Mouse (Mus musculus): ENCODE results near the gene 1700003E16Rik. TPM values are rescaled to one million over a fixed set of nuclear protein-coding genes. Genes with fewer than 3 reads are reported as not detected.
A peak's percentile ranks its signal among the peaks of the same experiment; 100 is the strongest.

Gene 1700003E16Rik
- total RNA-seq, 2 experiments from 2014 or later: 0.26 TPM; not detected in 1

DNA sequence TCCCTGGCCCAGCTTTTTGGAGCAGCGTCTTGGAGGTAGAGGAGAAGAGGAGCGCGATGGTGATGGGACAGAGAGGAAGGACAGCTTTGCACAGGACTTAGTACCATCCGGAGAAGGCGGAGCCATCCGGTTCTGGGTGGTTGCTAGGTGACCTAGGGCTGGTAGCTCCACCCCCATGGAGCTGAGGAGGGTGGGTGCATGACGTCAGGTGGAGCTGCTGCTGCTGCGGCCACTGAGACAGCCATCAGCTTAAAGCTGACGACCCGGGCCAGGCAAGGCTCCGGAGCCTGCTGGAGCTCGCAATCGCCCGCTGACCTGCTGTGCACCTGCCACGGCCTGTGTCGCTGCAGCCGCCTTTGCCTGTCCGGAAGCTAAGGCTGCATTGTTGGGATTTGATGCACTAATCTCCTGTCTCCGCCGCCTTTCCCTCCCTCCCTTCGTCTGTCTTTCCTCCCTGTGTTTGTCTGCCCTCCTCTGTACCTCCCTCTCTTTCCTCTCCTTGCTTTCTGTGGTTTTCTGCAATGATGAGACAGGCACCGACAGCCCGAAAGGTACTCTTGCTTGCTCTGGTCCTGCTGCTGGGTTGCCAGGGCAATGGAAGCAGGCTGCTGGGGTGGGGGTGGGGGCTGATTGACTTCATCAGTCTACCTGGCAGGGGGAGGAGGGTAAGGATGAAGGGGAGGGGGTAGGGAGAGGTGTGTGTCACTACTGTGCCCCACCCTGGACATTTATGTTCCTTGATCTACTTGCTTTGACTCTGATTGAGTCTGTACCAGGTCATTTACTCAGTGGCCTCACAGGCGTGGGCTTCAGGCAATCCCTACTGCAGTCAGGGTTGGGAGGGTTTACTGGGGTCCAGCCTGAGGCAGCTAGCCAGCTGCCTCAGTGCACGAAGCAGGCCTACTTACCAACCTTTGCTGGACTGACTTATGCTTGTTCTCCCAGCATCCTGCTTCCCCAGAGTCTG, 30.0 kb downstream of the 1700003E16Rik start:
- intact Hi-C loops (cut with DNase I): no loop called here
- peak; percentile 50 to 55 for DNase-seq

DNA sequence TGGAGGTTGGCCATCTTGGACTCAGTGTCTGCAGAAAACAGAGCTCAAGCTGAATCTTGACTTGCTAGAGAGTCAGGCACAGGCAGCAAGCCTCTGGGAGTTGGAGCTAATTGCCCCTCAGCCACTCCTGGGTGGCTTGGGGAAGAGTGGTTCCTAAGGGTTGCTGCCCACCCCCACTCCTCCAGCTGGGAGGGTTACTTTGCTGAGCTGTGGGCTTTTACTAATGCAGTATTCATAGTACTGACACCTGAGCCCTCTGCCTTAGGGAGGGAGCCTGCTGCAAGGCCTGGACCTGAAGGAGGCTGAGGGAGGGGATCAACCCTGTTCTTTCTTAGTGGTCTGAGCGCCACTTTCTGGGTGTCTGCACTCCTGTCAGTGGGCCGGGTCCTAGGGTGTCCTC, 30.7 kb downstream of the 1700003E16Rik start:
- DNase-seq: no peak
- intact Hi-C loops (cut with DNase I): no loop called here

DNA sequence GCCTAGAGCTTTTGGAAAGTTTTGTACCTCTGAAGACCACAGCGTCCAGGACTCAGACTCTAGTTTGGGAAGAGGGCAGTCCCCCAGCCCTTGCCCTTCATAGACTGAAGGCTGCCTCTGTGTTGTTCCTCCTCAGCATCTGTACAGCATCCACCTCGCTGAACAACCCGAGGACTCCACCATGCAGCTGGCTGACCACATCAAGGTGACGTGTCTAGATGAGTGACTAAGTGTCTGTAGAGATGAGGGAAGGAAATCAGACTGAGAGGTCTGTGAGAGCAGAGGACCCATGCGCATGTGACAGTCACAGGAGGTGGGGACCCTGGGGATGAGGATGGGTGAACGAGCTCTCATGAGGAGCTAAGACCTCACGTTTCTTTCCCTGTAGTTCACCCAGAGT, 37.4 kb downstream of the 1700003E16Rik start:
- no peak for DNase-seq
- intact Hi-C loops (cut with DNase I): no loop called here

DNA sequence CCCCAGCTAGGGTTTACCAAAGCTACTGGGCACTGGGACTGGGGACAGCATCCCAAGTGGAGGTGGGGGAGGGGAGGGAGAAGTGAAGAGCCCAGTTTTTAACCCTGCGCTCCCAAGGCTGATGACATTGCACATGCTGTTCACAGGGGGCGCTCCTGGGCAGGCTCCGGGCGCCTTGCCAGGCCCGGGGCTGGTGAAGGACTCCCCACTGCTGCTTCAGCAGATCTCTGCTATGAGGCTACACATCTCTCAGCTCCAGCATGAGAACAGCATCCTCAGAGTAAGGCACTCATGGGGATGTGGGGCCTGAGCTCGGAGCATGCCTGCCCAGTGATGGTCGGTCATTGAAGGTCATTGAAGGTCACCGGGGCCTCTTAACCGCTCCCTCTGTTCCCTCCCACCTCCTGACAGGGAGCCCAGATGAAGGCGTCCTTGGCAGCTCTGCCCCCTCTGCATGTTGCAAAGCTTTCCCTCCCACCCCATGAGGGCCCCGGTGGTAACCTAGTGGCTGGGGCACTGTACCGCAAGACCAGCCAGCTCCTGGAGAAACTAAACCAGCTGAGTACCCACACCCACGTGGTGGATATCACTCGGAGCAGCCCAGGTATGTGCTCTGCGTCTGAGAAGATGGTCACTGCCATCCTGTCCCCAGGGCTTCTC, 41.3 kb downstream of the 1700003E16Rik start:
- intact Hi-C loops (cut with DNase I): no loop called here
- DNase-seq: peak; percentile 36 to 54

DNA sequence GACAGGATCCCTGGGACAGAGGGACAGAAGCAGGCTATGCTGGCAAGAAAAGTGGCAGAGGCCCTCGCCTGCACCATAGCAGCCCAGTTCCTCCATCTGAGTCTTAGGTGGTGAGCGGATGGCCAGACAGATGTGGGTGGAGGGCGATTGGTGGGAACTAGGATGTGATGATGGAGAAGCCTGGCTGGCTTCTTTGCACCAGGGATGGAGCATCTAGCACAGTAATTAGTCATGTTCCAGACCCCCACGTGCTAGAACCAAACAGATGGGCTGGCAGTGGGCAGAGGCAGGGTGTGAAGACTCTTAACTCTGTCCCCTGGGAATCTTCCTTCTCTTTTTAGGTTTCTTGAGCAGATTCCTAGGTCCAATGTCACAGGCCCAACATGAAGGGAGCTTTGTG, 47.1 kb downstream of the 1700003E16Rik start:
- no peak for DNase-seq
- intact Hi-C loops (cut with DNase I): no loop called here

DNA sequence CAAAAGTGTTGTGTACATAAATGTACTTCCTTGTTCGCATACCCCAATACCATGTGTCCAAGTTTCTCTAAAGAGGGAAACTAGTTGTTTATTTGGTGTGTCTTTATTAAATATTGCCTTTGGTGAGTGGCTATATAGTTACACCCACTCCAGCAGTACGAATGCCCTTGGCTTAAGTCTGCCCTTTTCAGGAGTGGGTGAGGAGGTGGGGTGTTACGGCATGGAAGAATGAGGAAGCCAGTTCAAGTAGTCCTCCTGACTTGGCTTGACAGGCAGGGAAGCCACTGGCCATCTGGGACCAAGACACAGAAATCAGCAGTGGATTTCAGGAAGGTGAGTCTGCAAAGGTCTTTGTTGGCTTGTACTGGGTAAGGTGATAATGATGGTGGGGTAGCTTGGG, 49.6 kb downstream of the 1700003E16Rik start:
- no peak for DNase-seq
- intact Hi-C loops (cut with DNase I): no loop called here

DNA sequence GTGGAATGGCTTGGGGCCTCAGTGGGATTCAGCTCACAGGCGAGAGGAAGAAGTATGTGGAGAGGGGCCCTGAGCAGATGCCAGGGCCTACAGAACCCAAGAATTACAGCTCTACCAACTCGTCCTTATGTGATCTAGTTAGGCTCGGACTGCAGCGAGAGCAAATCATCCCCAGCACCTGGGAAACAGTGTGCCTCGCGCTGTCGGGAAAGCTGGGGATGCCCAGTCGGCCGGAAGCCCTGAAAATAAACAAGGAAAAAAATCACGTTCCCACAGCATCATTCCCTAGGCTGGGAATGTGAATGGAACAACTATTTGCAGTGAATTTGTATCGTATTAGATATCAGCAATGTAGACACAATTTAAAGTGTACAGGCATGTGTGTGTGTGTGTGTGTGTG, 50.1 kb downstream of the 1700003E16Rik start:
- DNase-seq: no peak
- intact Hi-C loops (cut with DNase I): no loop called here

DNA sequence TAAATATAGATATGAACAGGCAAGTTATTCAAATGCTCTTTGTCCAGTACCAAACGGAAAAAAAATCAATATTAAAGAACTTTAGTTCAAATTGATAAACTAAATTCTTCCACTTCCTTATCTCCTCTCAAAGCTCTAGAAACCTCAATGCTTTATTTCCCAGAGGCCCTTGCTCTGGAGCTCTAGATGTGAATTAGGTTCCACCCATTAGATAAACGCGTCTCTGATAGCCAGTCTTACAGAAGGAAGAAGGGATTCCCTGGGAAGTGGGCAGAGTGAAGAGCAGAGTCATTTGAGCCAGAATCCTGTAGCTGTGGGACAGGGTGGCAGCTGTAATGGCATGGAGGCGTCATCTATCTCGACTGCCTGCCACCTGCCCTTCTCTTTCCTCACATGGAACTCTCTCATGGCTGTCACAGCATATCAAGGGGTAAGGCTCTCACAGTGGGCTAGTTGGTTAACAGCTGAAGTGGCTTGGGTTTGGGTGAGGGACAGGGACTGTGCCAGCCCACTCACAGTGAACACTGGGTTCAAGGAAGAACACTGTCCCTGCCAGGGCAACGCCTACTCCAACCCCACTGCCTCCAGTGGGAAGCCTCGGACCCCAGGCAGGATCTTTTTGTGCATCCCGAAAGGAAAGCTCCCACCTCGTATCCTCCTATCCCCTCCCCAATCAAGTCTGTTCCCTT, 51.3 kb downstream of the 1700003E16Rik start:
- intact Hi-C loops (cut with DNase I): no loop called here
- DNase-seq: no peak

DNA sequence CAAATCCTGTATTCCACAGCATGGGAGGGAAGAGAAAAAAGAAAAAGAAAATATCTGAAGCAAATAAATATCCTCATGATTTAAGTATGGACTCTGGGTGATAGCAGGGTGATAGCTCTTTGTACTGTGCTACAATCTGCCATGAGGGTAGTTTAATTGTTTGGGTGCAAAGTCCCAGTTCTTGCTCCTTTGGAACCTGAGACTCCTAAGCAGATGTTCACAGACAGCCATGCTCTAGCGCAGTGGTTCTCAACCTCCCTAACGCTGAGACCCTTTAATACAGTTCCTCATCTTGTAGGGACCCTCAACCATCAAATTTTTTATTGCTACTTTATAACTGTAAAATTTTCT, 51.8 kb downstream of the 1700003E16Rik start:
- DNase-seq: no peak
- intact Hi-C loops (cut with DNase I): no loop called here

DNA sequence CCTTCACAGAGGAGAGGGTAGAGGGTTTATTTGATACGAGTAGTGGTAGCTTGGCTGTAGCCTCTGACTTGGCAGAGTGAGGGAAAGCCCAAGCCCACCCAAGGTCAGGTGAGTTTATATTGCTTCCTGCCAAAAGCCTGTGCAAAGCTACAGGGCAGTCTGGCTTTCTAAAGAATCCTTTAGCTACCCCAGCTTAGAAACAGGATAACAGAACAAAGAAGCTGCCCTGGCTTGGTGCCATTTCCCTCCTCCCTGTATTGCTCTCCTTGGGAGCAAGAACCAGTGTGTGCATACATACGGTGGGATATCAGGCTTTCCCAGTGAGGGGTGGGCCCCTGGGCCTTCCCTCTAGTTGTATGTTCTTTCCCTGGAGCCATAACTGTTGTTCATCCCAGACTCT, 54.3 kb downstream of the 1700003E16Rik start:
- intact Hi-C loops (cut with DNase I): loop anchor here (5.0 to 10.0 kb wide), 3 partner anchors 57 to 304 kb away; no protein-coding TSS in a partner anchor
- peak in 1 of 2 experiments; percentile 28 for DNase-seq

DNA sequence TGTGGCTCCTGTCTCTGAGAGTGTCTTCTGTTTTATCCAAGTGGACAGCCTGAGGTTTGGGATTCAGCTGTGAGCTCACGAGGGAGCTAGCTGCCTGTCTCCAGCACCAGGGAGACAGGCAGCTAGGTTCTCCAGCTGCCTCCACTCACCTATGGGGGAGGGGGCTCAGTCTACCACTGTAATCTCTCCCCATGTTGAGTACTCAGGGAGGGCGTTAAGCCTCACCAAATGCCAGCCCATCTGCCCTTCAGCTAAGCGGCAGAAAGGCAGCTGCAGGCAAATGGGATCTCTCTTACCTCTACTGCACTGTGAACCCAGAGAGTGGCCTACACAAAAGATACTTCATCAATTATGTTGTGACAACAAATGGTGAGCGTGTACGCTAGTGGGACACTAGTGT, 55.3 kb downstream of the 1700003E16Rik start:
- intact Hi-C loops (cut with DNase I): loop anchor here (5.0 to 10.0 kb wide), 3 partner anchors 56 to 303 kb away; no protein-coding TSS in a partner anchor
- DNase-seq: no peak

Other genes with a start within 250 kb of the 1700003E16Rik start
- gene Sema4f, start 216.6 kb upstream of the 1700003E16Rik start, total RNA-seq (2021): under 1 TPM; 0.29 to 0.33 TPM
- gene M1ap, start 209.5 kb upstream of the 1700003E16Rik start, total RNA-seq (2021): under 1 TPM in 1 of 2 experiments, not detected in 1; 0.14 TPM
- gene Dok1, start 122.9 kb upstream of the 1700003E16Rik start, total RNA-seq (2021): 1 to 10 TPM; 3.7 to 4.3 TPM
- gene Loxl3, start 122.2 kb upstream of the 1700003E16Rik start, total RNA-seq (2021): 1 to 10 TPM; 3.9 to 4.9 TPM
- 10 to 100 TPM; 82.7 to 85.5 TPM for gene Aup1, start 101.9 kb upstream of the 1700003E16Rik start, total RNA-seq (2021)
- gene Htra2, start 101.1 kb upstream of the 1700003E16Rik start, total RNA-seq (2021): 10 to 100 TPM; 30.2 to 34.6 TPM
- gene Dqx1, start 98.6 kb upstream of the 1700003E16Rik start, total RNA-seq (2021): under 1 TPM; 0.57 to 0.61 TPM
- not detected for gene Tlx2, start 86.1 kb upstream of the 1700003E16Rik start, total RNA-seq (2021)
- gene Pcgf1, start 78.5 kb upstream of the 1700003E16Rik start, total RNA-seq (2021): 1 to 10 TPM; 6.7 to 7.8 TPM
- gene Lbx2, start 70.0 kb upstream of the 1700003E16Rik start, total RNA-seq (2021): 1 to 10 TPM in 1 of 2 experiments, under 1 TPM in 1; 0.38 to 1.1 TPM
- 1 to 10 TPM; 1.0 to 1.8 TPM for gene Ccdc142, start 54.8 kb upstream of the 1700003E16Rik start, total RNA-seq (2021)
- 1 to 10 TPM; 1.4 to 1.6 TPM for gene Gm42688, start 54.8 kb upstream of the 1700003E16Rik start, total RNA-seq (2021)
- 100 to 1,000 TPM; 133 to 136 TPM for gene Mrpl53, start 47.4 kb upstream of the 1700003E16Rik start, total RNA-seq (2021)
- gene Mogs, start 40.9 kb upstream of the 1700003E16Rik start, total RNA-seq (2021): 10 to 100 TPM; 10.4 to 11.4 TPM
- 10 to 100 TPM; 72.4 to 80.1 TPM for gene Wbp1, start 34.8 kb upstream of the 1700003E16Rik start, total RNA-seq (2021)
- gene Ino80b, start 31.0 kb upstream of the 1700003E16Rik start, total RNA-seq (2021): 10 to 100 TPM; 14.2 to 15.3 TPM
- gene Rtkn, start 20.9 kb upstream of the 1700003E16Rik start, total RNA-seq (2021): 1 to 10 TPM; 6.9 to 8.0 TPM
- gene Wdr54, start within 50 bp of the 1700003E16Rik start, total RNA-seq (2021): 1 to 10 TPM; 1.1 to 1.3 TPM
- gene Dctn1, start 9.5 kb downstream of the 1700003E16Rik start, total RNA-seq (2021): 100 to 1,000 TPM; 121 to 128 TPM
- gene Slc4a5, start 63.4 kb downstream of the 1700003E16Rik start, total RNA-seq (2021): under 1 TPM in 1 of 2 experiments, not detected in 1; 0.10 TPM
- 1 to 10 TPM; 4.4 to 5.9 TPM for gene Mthfd2, start 169.5 kb downstream of the 1700003E16Rik start, total RNA-seq (2021)
- 10 to 100 TPM; 29.3 to 30.0 TPM for gene Mob1a, start 169.6 kb downstream of the 1700003E16Rik start, total RNA-seq (2021)
- 100 to 1,000 TPM; 297 to 299 TPM for gene Bola3, start 192.7 kb downstream of the 1700003E16Rik start, total RNA-seq (2021)